Mouse (Mus musculus): ENCODE results near the gene Nfat5. TPM values are rescaled to one million over a fixed set of nuclear protein-coding genes. Genes with fewer than 3 reads are reported as not detected.

Gene Nfat5
- polyA plus RNA-seq (2012; rRNA removed) (70.1 and 94.1 TPM in 2 replicates), polyA plus RNA-seq (2014; fragmentation: Nextera tagmentation; extraction: Ambion mirVana) (17.6 and 23.1 TPM in 2 replicates)

- peak within 1 kb of the TSS; percentile 94 for H3K9ac ChIP-seq (ENCODE audit: low read depth, low read length, severe bottlenecking)
- H3K9me3 ChIP-seq (ENCODE audit: control insufficient read depth, low read length), result no peaks in the 10 kb centered on the region
- H3K36me3 ChIP-seq (ENCODE audit: control insufficient read depth, insufficient read depth, low read length), result no peaks in the 10 kb centered on the region
- peak within 1 kb of the TSS; percentile 97 for H3K27ac ChIP-seq (replicated peaks; ENCODE audit: low read depth, low read length)
- peak within 1 kb of the TSS; percentile 96 for H3K4me3 ChIP-seq (replicated peaks; ENCODE audit: low read length)
- DNase-seq (ENCODE audit: low spot score) (peak; percentile 92), ATAC-seq (ENCODE audit: low FRiP score, low read depth) (peak; percentile 95)
- H3K4me2 ChIP-seq (replicated peaks; ENCODE audit: low read depth, low read length, severe bottlenecking), result peak within 1 kb of the TSS; percentile 69
- H3K4me1 ChIP-seq (ENCODE audit: control insufficient read depth, insufficient read depth, low read length), result peaks cover 11% of the 10 kb centered on the region
- no peaks in the 10 kb centered on the region for H3K27me3 ChIP-seq (ENCODE audit: control insufficient read depth, insufficient read depth, low read length)
- WGBS, result under 1% methylated on average over 40 of the region's 49 CpGs
- TF ChIP-seq POLR2A (IDR thresholded peaks at IDR 0.05; ENCODE audit: borderline replicate concordance, extremely low read depth, insufficient read depth, insufficient read length), result peak; percentile 93; the same call in 1 of the 2 replicates
Observed at GRCm38 (mm10) chr8:107292928-107293601, at the start of gene Nfat5. Gene Nfat5 (plus strand): TSS chr8:107293470.

- no peak for TF ChIP-seq POLR2A (IDR thresholded peaks at IDR 0.05; ENCODE audit: borderline replicate concordance, extremely low read depth, insufficient read depth, insufficient read length)
- Histone ChIP-seq H3K36me3 (ENCODE audit: control insufficient read depth, insufficient read depth, low read length) (no peaks in the 10 kb centered on the region), H3K27ac (replicated peaks; ENCODE audit: low read depth, low read length) (peak overlapping the region; percentile 73), H3K9me3 (ENCODE audit: control insufficient read depth, low read length) (no peaks in the 10 kb centered on the region), H3K27me3 (ENCODE audit: control insufficient read depth, insufficient read depth, low read length) (no peaks in the 10 kb centered on the region), H3K4me3 (replicated peaks; ENCODE audit: low read length) (no peak overlapping the region), H3K4me1 (ENCODE audit: control insufficient read depth, insufficient read depth, low read length) (peaks cover 7% of the 10 kb centered on the region), H3K4me2 (replicated peaks; ENCODE audit: low read depth, low read length, severe bottlenecking) (no peak overlapping the region), H3K9ac (ENCODE audit: low read depth, low read length, severe bottlenecking) (no peak overlapping the region)
- WGBS, result 61% methylated on average over 8 of the region's 8 CpGs
- ATAC-seq (ENCODE audit: low FRiP score, low read depth) (0 out of 2 replicates have a peak, but pooled peaks have one; percentile 47), DNase-seq (ENCODE audit: low spot score) (peak; percentile 34)
Observed at GRCm38 (mm10) chr8:107244218-107244617, 49.1 kb upstream of the Nfat5 start.

- ATAC-seq (ENCODE audit: low FRiP score, low read depth) (no peak), DNase-seq (ENCODE audit: low spot score) (no peak)
- WGBS, result 58% methylated on average over 6 of the region's 6 CpGs
- TF ChIP-seq POLR2A (IDR thresholded peaks at IDR 0.05; ENCODE audit: borderline replicate concordance, extremely low read depth, insufficient read depth, insufficient read length), result no peak
- Histone ChIP-seq H3K9ac (ENCODE audit: low read depth, low read length, severe bottlenecking) (no peak overlapping the region), H3K4me2 (replicated peaks; ENCODE audit: low read depth, low read length, severe bottlenecking) (no peak overlapping the region), H3K27me3 (ENCODE audit: control insufficient read depth, insufficient read depth, low read length) (no peaks in the 10 kb centered on the region), H3K27ac (replicated peaks; ENCODE audit: low read depth, low read length) (no peak overlapping the region), H3K4me3 (replicated peaks; ENCODE audit: low read length) (no peak overlapping the region), H3K4me1 (ENCODE audit: control insufficient read depth, insufficient read depth, low read length) (peaks cover 16% of the 10 kb centered on the region), H3K9me3 (ENCODE audit: control insufficient read depth, low read length) (no peaks in the 10 kb centered on the region), H3K36me3 (ENCODE audit: control insufficient read depth, insufficient read depth, low read length) (no peaks in the 10 kb centered on the region)
Observed at GRCm38 (mm10) chr8:107248456-107248855, 44.8 kb upstream of the Nfat5 start.

GRCm38 (mm10) chr8:107251481-107252104 is 41.7 kb upstream of the Nfat5 start:
- WGBS, result 64% methylated on average over 5 of the region's 5 CpGs
- H3K27ac ChIP-seq (replicated peaks; ENCODE audit: low read depth, low read length), result no peak overlapping the region
- no peak for TF ChIP-seq POLR2A (IDR thresholded peaks at IDR 0.05; ENCODE audit: borderline replicate concordance, extremely low read depth, insufficient read depth, insufficient read length)

GRCm38 (mm10) chr8:107253121-107253520 is 40.1 kb upstream of the Nfat5 start:
- 55% methylated on average over 6 of the region's 6 CpGs for WGBS
- TF ChIP-seq POLR2A (IDR thresholded peaks at IDR 0.05; ENCODE audit: borderline replicate concordance, extremely low read depth, insufficient read depth, insufficient read length), result no peak
- ATAC-seq (ENCODE audit: low FRiP score, low read depth), result no peak

More at GRCm38 (mm10) chr8:107251481-107252104, 41.7 kb upstream of the Nfat5 start:
- Histone ChIP-seq H3K4me1 (ENCODE audit: control insufficient read depth, insufficient read depth, low read length) (peaks cover 19% of the 10 kb centered on the region), H3K27me3 (ENCODE audit: control insufficient read depth, insufficient read depth, low read length) (no peaks in the 10 kb centered on the region), H3K9me3 (ENCODE audit: control insufficient read depth, low read length) (no peaks in the 10 kb centered on the region), H3K4me3 (replicated peaks; ENCODE audit: low read length) (no peak overlapping the region), H3K36me3 (ENCODE audit: control insufficient read depth, insufficient read depth, low read length) (no peaks in the 10 kb centered on the region), H3K9ac (ENCODE audit: low read depth, low read length, severe bottlenecking) (no peak overlapping the region), H3K4me2 (replicated peaks; ENCODE audit: low read depth, low read length, severe bottlenecking) (no peak overlapping the region)
- peak; percentile 13 for DNase-seq (ENCODE audit: low spot score)
- ATAC-seq (ENCODE audit: low FRiP score, low read depth), result peak; percentile 37; the same call in 1 of the 2 replicates

More at GRCm38 (mm10) chr8:107253121-107253520, 40.1 kb upstream of the Nfat5 start:
- DNase-seq (ENCODE audit: low spot score), result no peak
- Histone ChIP-seq H3K27me3 (ENCODE audit: control insufficient read depth, insufficient read depth, low read length) (no peaks in the 10 kb centered on the region), H3K4me1 (ENCODE audit: control insufficient read depth, insufficient read depth, low read length) (peaks cover 25% of the 10 kb centered on the region), H3K4me2 (replicated peaks; ENCODE audit: low read depth, low read length, severe bottlenecking) (no peak overlapping the region), H3K9ac (ENCODE audit: low read depth, low read length, severe bottlenecking) (no peak overlapping the region), H3K9me3 (ENCODE audit: control insufficient read depth, low read length) (no peaks in the 10 kb centered on the region), H3K4me3 (replicated peaks; ENCODE audit: low read length) (no peak overlapping the region), H3K36me3 (ENCODE audit: control insufficient read depth, insufficient read depth, low read length) (no peaks in the 10 kb centered on the region), H3K27ac (replicated peaks; ENCODE audit: low read depth, low read length) (no peak overlapping the region)

Data from limb, embryonic 14.5 days (tissue).